Mouse (Mus musculus) forebrain, embryonic 12.5 days (tissue): ENCODE results near the gene Dock4. TPM values are rescaled to one million over a fixed set of nuclear protein-coding genes. Genes with fewer than 3 reads are reported as not detected.

Experiments used
- ATAC-seq: fragments of 200-750 bp; cut with Nextera tagmentation; 2 replicates; pipeline ENCODE4 v1.8.0; 2017; ENCODE audit warnings: moderate TSS enrichment; ENCODE audit not compliant: low FRiP score
- H3K27ac ChIP-seq: fragments of 300-500 bp; sonication (generic); 2 replicates; pipeline ENCODE4 v1.5.1; 2016; ENCODE audit warnings: mild to moderate bottlenecking
- H3K27me3 ChIP-seq: fragments of 300-500 bp; sonication (generic); 2 replicates; pipeline ENCODE4 v1.6.1; 2016; ENCODE audit warnings: mild to moderate bottlenecking
- H3K36me3 ChIP-seq: fragments of 300-500 bp; sonication (generic); replicated peaks from 2 replicates; pipeline ENCODE4 v1.6.1; 2016; ENCODE audit warnings: mild to moderate bottlenecking
- H3K4me1 ChIP-seq: fragments of 300-500 bp; sonication (generic); 2 replicates; pipeline ENCODE4 v1.6.1; 2016
- H3K4me2 ChIP-seq: fragments of 300-500 bp; sonication (generic); 2 replicates; pipeline ENCODE4 v1.6.1; 2016; ENCODE audit warnings: mild to moderate bottlenecking, moderate library complexity
- H3K4me3 ChIP-seq: fragments of 300-500 bp; sonication (generic); replicated peaks from 2 replicates; pipeline ENCODE4 v1.5.1; 2016; ENCODE audit warnings: mild to moderate bottlenecking
- H3K9ac ChIP-seq: fragments of 300-500 bp; sonication (generic); 2 replicates; pipeline ENCODE4 v1.6.1; 2016; ENCODE audit warnings: mild to moderate bottlenecking
- H3K9me3 ChIP-seq: fragments of 300-500 bp; sonication (generic); 2 replicates; pipeline ENCODE4 v1.6.1; 2016
- WGBS: fragments of 180-500 bp; shearing (Covaris S2); methylation state at CpG from one replicate; pipeline ENCODE4 v1.1.7; 2016; 5-methylcytosine and 5-hydroxymethylcytosine counted together
- polyA plus RNA-seq: library from polyadenylated mRNA; unstranded; fragments of >200 nt; fragmentation: Nextera tagmentation; extraction: Ambion mirVana; gene quantifications from 2 replicates; pipeline ENCODE4 v1.2.1, GENCODE M21; 2016

Gene Dock4
- polyA plus RNA-seq, result 25.9 and 32.7 TPM in 2 replicates

DNA sequence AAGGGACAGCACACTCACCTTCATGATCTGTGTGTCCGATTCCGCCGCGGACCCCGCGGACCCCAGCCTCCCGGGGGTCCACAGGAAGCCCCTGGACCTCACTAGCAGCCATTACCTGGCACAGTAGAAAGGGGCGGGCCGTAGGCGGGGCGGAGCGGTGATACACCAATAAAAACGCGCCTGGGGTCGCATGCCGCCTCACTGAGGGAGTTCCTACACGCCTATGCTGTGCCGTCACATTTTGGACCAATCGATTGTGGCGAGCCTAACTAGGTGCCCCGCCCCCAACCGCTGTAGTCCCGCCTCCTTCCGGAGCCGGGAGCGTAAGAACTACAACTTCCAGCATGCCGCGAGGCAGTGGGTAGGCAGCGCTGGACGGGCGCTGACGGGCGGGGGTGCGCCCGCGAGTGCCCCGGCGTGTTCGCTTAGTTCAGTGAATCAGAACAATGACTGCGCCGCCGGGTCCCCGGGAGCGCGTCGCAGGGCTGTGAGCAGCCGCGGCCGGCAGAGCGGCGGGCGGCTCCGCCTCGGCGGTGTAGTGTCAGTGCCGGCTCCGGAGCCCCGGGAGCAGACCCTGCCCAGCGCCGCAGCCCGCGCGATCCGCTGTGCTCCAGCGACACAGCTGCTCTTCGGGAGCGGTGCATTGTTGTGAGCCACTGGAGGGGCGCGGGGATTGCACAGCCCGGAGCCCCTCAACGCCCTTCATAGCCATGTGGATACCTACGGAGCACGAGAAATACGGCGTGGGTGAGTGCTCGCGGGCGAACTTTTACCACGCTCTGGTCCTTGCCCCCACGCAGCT is at the start of gene Dock4, which contains the start of gene Zfp277:
Dock4 (plus strand) TSS at position 305 of the 802 bp plus-strand sequence.
Zfp277 (minus strand) TSS at position 255 of the 802 bp plus-strand sequence.
- ATAC-seq, result peak; percentile 97
- Histone ChIP-seq H3K27ac (peak within 1 kb of the TSS; percentile 93), H3K4me3 (peak within 1 kb of the TSS; percentile 74), H3K9ac (peak within 1 kb of the TSS; percentile 81), H3K4me2 (peak within 1 kb of the TSS; percentile 85), H3K36me3 (no peaks in the 10 kb centered on the region), H3K27me3 (peaks cover 2% of the 10 kb centered on the region; the same call in 1 of the 2 replicates), H3K9me3 (no peaks in the 10 kb centered on the region), H3K4me1 (peaks cover 28% of the 10 kb centered on the region)
- WGBS, result under 1% methylated on average over 80 of the region's 80 CpGs

DNA sequence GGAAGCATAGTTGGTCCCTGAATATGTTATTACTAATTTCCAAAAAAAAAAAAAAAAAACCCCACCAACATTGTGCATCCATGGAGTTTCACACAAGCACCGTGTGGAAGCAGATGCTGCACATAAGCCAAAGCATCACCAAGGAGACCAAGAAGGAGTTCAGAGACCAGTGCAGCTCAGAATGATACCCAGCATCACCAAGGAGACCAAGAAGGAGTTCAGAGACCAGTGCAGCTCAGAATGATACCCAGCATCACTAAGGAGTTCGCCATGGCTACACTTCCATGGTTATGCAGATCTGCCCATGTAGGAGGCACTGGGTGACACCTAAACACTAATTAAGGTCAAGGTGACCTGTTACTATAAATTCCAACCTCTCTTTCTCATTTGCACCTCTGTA is 46.8 kb upstream of the Dock4 start:
- 95% methylated on average over 2 of the region's 2 CpGs for WGBS
- Histone ChIP-seq H3K4me2 (no peak overlapping the region), H3K9ac (no peak overlapping the region), H3K4me1 (no peaks in the 10 kb centered on the region), H3K4me3 (no peak overlapping the region), H3K27ac (no peak overlapping the region), H3K36me3 (no peaks in the 10 kb centered on the region), H3K27me3 (no peaks in the 10 kb centered on the region), H3K9me3 (no peaks in the 10 kb centered on the region)
- no peak for ATAC-seq

DNA sequence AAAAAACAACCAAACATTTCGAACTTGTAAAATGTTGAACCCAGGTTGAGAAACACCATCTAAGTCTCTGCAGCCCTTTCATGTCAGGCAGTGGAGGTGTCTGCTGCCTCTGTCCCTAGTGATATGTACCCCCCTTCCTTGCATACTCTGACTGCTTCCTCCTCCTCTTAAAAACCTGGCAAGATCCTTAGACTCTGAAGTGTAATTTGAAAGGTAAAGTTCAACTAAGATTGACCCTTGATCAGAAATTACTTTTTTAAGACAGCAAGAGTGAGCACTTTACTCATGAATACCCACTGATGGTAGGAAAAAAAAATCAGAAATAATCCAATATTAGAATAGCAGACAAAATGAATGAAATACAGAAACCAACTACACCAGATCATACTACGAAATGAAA is 46.4 kb upstream of the Dock4 start:
- H3K4me1 ChIP-seq, result no peaks in the 10 kb centered on the region
- no peaks in the 10 kb centered on the region for H3K36me3 ChIP-seq
- H3K9ac ChIP-seq, result no peak overlapping the region
- WGBS, result 97% methylated on average over 2 of the region's 2 CpGs
- H3K27ac ChIP-seq, result no peak overlapping the region
- H3K9me3 ChIP-seq, result no peaks in the 10 kb centered on the region
- H3K4me3 ChIP-seq, result no peak overlapping the region
- ATAC-seq, result no peak
- H3K4me2 ChIP-seq, result no peak overlapping the region
- no peaks in the 10 kb centered on the region for H3K27me3 ChIP-seq

DNA sequence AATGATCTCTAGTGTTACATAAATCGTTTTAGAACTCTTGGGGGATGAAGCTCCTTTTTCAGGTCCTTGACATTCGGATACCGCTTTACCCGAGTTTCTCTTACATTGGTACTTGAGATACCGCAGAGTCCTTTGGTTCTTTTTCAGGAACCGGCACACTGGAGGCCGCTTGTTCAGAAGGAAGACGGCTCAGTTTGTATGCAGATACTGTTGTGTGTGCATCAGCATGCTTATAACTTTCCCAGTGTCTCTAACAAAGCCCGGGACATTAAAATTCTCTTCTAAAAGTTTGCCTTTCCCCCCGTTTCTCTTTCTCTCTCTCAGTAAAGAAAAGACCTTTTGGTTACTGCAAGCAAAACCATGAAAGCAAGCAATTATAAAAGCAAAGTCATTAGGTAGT is 45.9 kb upstream of the Dock4 start:
- 76% methylated on average over 10 of the region's 10 CpGs for WGBS
- H3K4me2 ChIP-seq, result no peak overlapping the region
- no peak overlapping the region for H3K9ac ChIP-seq
- H3K4me1 ChIP-seq, result no peaks in the 10 kb centered on the region
- no peak overlapping the region for H3K4me3 ChIP-seq
- no peak for ATAC-seq
- H3K9me3 ChIP-seq, result no peaks in the 10 kb centered on the region
- H3K36me3 ChIP-seq, result no peaks in the 10 kb centered on the region
- no peak overlapping the region for H3K27ac ChIP-seq
- no peaks in the 10 kb centered on the region for H3K27me3 ChIP-seq

DNA sequence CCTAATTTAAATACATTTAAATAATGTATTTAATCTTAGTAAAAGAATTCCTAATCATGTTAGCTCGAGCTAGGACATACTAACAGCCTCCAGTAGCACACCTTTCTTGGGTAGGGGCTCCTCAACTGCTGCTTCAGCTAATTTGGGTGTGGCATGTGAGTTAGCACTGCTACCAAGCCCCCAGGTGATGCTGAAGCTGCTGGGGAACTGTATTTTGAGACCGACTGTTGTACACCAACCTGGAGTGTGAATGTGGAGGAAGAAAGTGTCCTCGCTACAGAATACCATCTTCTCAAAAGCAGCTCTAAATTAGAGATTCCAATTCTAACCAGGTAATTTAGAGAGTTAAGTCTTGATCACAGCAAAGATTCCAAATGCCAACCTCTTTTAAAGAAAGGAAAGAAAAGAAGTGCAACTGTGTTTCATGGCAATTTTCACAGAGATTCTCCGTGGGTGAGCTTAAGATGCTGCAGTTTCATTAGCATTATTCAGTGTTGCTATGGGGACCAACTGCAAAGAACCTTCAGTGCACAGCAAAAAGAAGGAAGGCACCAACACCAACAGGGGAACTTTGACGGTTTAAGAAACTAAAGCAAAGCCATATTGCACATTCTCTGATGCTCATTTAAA is 31.0 kb upstream of the Dock4 start:
- ATAC-seq, result peak; percentile 70; the same call in 1 of the 2 replicates
- Histone ChIP-seq H3K27me3 (no peaks in the 10 kb centered on the region), H3K4me1 (peaks cover 14% of the 10 kb centered on the region), H3K4me3 (no peak overlapping the region), H3K27ac (peak overlapping the region; percentile 50; the same call in 1 of the 2 replicates), H3K9ac (no peak overlapping the region), H3K9me3 (no peaks in the 10 kb centered on the region), H3K36me3 (no peaks in the 10 kb centered on the region), H3K4me2 (no peak overlapping the region)
- 32% methylated on average over 5 of the region's 5 CpGs for WGBS

DNA sequence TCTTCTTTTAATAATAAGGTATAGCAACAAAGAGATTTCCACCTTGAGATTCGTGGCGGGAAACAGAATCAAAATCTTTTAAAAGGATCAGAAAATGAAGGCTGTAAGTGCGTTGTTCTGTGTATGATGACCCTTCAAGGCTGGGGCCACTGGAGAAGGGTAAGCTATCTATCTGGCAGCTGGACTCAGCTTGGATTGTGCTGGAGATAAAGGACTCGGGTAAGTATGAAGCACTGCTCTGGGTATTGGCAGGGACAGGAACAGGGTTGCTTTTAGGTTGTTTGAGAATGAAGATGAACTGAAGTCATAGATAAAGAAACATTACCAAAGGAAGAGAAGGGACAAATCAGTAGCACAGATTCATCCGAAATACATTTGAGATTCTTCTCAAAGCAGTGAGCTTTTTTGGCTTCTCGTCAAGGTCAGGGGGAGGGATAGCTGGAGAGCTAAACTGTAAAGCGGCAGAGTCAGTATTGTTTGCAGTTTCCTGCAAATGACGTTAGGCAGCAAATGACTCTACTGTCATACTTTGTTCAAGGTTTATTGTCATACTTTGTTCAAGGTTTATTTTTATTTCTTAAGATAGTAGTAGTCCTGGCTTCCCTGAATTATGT is 30.3 kb upstream of the Dock4 start:
- 67% methylated on average over 8 of the region's 8 CpGs for WGBS
- no peak overlapping the region for H3K27ac ChIP-seq
- no peak overlapping the region for H3K4me2 ChIP-seq

DNA sequence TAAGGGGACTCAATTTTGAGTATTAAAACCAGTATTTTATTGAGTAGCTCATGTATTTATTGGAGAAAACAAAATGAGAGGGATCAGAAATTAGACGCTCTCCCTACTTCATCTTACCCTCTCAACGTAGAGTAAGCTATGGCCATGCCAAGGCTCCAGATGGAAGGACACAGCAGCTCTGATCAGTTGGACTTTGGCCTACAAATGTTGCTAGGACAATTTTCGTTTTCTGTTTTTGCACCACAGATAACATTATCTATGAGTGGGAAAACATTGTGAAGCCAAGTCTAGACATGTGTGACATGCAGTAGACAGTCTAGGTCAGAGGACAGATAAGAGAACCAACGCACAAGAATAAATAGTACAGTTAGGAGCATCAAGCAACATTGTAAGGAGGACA is 28.5 kb upstream of the Dock4 start:
- no peaks in the 10 kb centered on the region for H3K36me3 ChIP-seq
- no peaks in the 10 kb centered on the region for H3K9me3 ChIP-seq
- peaks cover 14% of the 10 kb centered on the region for H3K4me1 ChIP-seq
- no peak overlapping the region for H3K4me2 ChIP-seq
- H3K4me3 ChIP-seq, result no peak overlapping the region
- H3K27ac ChIP-seq, result no peak overlapping the region
- H3K27me3 ChIP-seq, result no peaks in the 10 kb centered on the region
- WGBS, result 90% methylated on average over 4 of the region's 4 CpGs
- no peak for ATAC-seq
- H3K9ac ChIP-seq, result no peak overlapping the region

More for the DNA sequence above, 30.3 kb upstream of the Dock4 start:
- no peak overlapping the region for H3K9ac ChIP-seq
- no peak for ATAC-seq
- H3K4me1 ChIP-seq, result peaks cover 14% of the 10 kb centered on the region
- H3K27me3 ChIP-seq, result no peaks in the 10 kb centered on the region
- no peaks in the 10 kb centered on the region for H3K9me3 ChIP-seq
- H3K36me3 ChIP-seq, result no peaks in the 10 kb centered on the region
- no peak overlapping the region for H3K4me3 ChIP-seq

DNA sequence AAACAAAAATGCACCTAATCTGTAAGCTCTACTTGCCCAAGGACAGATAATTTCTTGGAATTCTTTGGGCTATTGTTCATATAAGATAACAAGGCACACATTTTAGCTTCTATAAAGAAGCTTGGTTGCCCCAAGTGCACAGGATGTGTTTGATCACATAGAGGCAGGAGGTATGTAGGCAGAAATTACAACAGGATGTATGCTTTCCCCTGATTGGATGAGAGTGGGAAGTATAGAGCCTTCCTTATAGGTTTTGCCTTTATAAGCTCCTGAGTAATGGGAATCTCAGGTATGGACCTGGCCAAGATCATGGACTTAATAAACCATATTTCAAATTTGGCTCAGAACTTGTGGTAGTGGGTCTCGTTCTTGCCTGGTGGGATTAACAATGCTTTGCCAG is 20.8 kb upstream of the Dock4 start:
- Histone ChIP-seq H3K9me3 (no peaks in the 10 kb centered on the region), H3K36me3 (no peaks in the 10 kb centered on the region; the same call in 1 of the 2 replicates), H3K27ac (no peak overlapping the region), H3K4me1 (peaks cover 4% of the 10 kb centered on the region; the same call in 1 of the 2 replicates), H3K4me2 (no peak overlapping the region), H3K4me3 (no peak overlapping the region), H3K27me3 (no peaks in the 10 kb centered on the region), H3K9ac (no peak overlapping the region)
- no peak for ATAC-seq
- WGBS, result 88% methylated on average over 1 of the region's 1 CpGs

DNA sequence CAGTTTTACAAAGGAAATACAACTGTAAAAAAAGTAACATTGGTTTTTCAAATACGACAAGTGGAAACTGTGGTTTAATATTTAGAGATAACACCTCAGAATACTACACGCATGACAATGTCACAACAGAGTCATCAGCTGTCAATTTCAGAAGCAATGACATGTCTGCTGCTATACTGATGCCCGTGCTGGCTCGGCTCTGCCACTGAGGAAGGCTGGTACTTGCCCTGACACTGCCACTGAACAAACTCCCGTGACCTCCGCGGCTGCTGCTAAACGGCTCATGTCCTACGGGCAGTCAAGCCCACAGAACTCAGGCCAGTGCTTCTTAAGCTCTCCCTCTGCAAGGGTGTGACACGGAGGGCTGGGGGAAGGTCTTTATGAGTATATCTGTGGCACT is 18.1 kb upstream of the Dock4 start:
- 87% methylated on average over 10 of the region's 10 CpGs for WGBS
- no peaks in the 10 kb centered on the region for H3K9me3 ChIP-seq
- H3K4me1 ChIP-seq, result peaks cover 18% of the 10 kb centered on the region
- no peak for ATAC-seq
- H3K27me3 ChIP-seq, result no peaks in the 10 kb centered on the region
- no peak overlapping the region for H3K4me2 ChIP-seq
- no peak overlapping the region for H3K27ac ChIP-seq
- H3K9ac ChIP-seq, result no peak overlapping the region
- H3K36me3 ChIP-seq, result no peaks in the 10 kb centered on the region; the same call in 1 of the 2 replicates
- H3K4me3 ChIP-seq, result no peak overlapping the region

DNA sequence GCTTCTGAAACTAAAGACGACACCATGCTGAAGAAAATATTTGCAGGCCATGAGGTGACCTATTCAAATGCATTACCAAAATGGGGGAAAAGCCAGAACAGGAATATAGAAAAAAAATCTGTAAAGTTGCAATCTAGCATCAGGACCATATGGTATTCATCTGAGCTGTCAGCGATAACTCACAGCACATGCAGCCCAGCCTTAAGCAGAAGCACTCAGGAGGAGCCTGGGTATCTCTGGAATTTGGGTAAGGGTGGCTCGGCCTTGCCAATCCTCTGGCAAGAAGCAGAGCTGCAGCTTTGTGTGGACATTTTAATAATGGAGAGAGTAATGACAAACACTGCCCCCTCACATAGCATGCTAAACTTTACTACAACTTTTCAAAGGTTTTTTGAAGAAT is 15.8 kb upstream of the Dock4 start:
- 72% methylated on average over 3 of the region's 3 CpGs for WGBS
- Histone ChIP-seq H3K36me3 (no peaks in the 10 kb centered on the region; the same call in 1 of the 2 replicates), H3K4me3 (no peak overlapping the region), H3K9ac (no peak overlapping the region), H3K27ac (no peak overlapping the region), H3K27me3 (no peaks in the 10 kb centered on the region), H3K9me3 (no peaks in the 10 kb centered on the region), H3K4me1 (peaks cover 18% of the 10 kb centered on the region), H3K4me2 (no peak overlapping the region)
- ATAC-seq, result no peak

DNA sequence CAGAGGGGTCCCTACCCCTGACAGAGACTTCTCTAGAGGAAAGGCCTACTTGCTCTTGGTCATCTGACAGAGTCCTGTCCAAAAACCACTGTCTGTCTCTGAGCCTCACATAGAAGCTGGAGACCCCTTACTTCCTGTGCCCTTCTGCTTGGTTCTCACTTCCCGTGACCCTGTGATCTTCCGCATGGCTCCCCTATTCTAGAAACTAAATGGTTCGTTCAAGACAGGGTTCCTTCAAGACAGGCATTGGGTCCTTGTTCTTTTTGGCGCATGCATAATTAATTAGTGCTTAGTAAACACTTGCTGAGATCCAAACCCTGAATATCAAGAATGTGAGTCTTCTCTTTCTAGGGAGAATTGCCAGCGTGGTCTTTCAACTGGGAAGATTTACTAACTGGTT is 14.7 kb upstream of the Dock4 start:
- Histone ChIP-seq H3K9ac (no peak overlapping the region), H3K4me2 (no peak overlapping the region), H3K4me1 (peaks cover 18% of the 10 kb centered on the region), H3K4me3 (no peak overlapping the region), H3K9me3 (no peaks in the 10 kb centered on the region), H3K27ac (no peak overlapping the region), H3K27me3 (0 out of 2 replicates have a peak, but pooled peaks cover 2% of the 10 kb centered on the region), H3K36me3 (no peaks in the 10 kb centered on the region)
- WGBS, result 40% methylated on average over 5 of the region's 5 CpGs
- ATAC-seq, result 0 out of 2 replicates have a peak, but pooled peaks have one; percentile 41

DNA sequence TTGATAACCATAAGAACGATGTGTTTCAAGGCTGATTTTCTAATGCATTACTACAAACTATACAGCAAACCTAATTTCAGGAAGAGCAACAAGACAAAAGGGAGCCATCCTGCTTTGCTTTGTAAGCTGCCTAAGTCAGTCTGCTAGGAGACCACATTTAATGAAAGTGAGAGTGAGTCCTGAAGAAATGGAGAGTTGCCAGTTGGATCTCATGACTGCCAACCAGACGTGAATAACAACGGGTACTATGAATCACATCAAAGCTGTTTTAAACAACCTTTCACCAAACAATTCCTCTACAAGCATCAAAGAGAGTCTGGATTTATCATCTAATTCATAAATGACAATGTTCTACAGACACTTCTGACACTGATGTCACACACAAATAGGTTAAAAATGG is 11.7 kb upstream of the Dock4 start:
- no peak for ATAC-seq
- H3K9ac ChIP-seq, result no peak overlapping the region
- H3K36me3 ChIP-seq, result no peaks in the 10 kb centered on the region
- no peak overlapping the region for H3K4me3 ChIP-seq
- no peaks in the 10 kb centered on the region for H3K9me3 ChIP-seq
- H3K4me2 ChIP-seq, result no peak overlapping the region
- WGBS, result 68% methylated on average over 3 of the region's 3 CpGs
- H3K27me3 ChIP-seq, result peaks cover 11% of the 10 kb centered on the region; the same call in 1 of the 2 replicates
- H3K4me1 ChIP-seq, result peaks cover 30% of the 10 kb centered on the region
- H3K27ac ChIP-seq, result no peak overlapping the region
